Mouse (Mus musculus) midbrain, embryonic 15.5 days (tissue): ENCODE measurements around the gene Slc5a12. TPM values are rescaled to one million over a fixed set of nuclear protein-coding genes. Genes with fewer than 3 reads are reported as not detected.
A peak's percentile ranks its signal among the peaks of the same experiment; 100 is the strongest.

Source experiments
- ATAC-seq: fragments of 200-750 bp; cut with Nextera tagmentation; replicated peaks from 2 replicates; pipeline ENCODE4 v1.8.0; 2017; ENCODE audit warnings: moderate TSS enrichment
- H3K27ac ChIP-seq: fragments of 300-500 bp; sonication (generic); 2 replicates; pipeline ENCODE4 v1.5.1; 2015; ENCODE audit warnings: mild to moderate bottlenecking, inconsistent platforms
- H3K27me3 ChIP-seq: fragments of 300-500 bp; sonication (generic); replicated peaks from 2 replicates; pipeline ENCODE4 v1.6.1; 2015; ENCODE audit warnings: inconsistent platforms
- H3K36me3 ChIP-seq: fragments of 300-500 bp; sonication (generic); replicated peaks from 2 replicates; pipeline ENCODE4 v1.6.1; 2015; ENCODE audit warnings: inconsistent platforms
- H3K4me1 ChIP-seq: fragments of 300-500 bp; sonication (generic); 2 replicates; pipeline ENCODE4 v1.6.1; 2015; ENCODE audit warnings: inconsistent platforms
- H3K4me2 ChIP-seq: fragments of 300-500 bp; sonication (generic); 2 replicates; pipeline ENCODE4 v1.6.1; 2015; ENCODE audit warnings: inconsistent platforms, mild to moderate bottlenecking, moderate library complexity
- H3K4me3 ChIP-seq: fragments of 300-500 bp; sonication (generic); 2 replicates; pipeline ENCODE4 v1.5.1; 2015; ENCODE audit warnings: mild to moderate bottlenecking, inconsistent platforms
- H3K9ac ChIP-seq: fragments of 300-500 bp; sonication (generic); 2 replicates; pipeline ENCODE4 v1.6.1; 2015; ENCODE audit warnings: mild to moderate bottlenecking, inconsistent platforms
- H3K9me3 ChIP-seq: fragments of 300-500 bp; sonication (generic); 2 replicates; pipeline ENCODE4 v1.6.1; 2016; ENCODE audit warnings: inconsistent platforms
- WGBS: fragments of 180-500 bp; shearing (Covaris S2); methylation state at CpG from one replicate; pipeline ENCODE4 v1.1.7; 2015; ENCODE audit warnings: mixed read lengths; 5-methylcytosine and 5-hydroxymethylcytosine counted together
- polyA plus RNA-seq: library from polyadenylated mRNA; unstranded; fragments of >200 nt; fragmentation: Nextera tagmentation; extraction: Ambion mirVana; gene quantifications from 2 replicates; pipeline ENCODE4 v1.2.1, GENCODE M21; 2015

Slc5a12 gene
- polyA plus RNA-seq, result 0.11 TPM in 1 of 2 replicates, not detected in the other

DNA sequence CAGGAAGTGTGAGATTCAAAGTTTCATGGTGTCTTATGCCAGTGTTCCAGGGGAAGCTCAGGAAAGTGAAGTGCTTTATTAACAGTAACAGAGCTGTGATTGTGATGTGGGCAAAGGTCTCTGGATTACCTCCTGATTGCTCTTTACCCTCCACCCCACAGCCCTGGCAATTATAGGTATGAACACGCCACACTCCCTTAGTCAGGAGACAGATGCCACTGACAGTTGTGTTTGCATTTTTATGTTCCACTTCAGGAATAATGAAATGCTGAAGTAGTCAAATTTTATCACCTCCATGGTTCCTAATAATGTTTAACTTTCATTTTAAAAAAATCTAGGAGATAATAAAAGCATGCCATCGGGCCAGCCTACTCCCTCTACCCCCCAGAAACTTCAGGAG lies at the start of gene Slc5a12:
Gene Slc5a12 (plus strand): TSS at position 367 of the 400 bp plus-strand sequence.
- no peak within 1 kb of the TSS for H3K9ac ChIP-seq
- no peaks in the 10 kb centered on the region for H3K9me3 ChIP-seq
- H3K27ac ChIP-seq, result no peak within 1 kb of the TSS
- H3K4me1 ChIP-seq, result no peaks in the 10 kb centered on the region
- H3K4me2 ChIP-seq, result no peak within 1 kb of the TSS
- H3K27me3 ChIP-seq, result no peaks in the 10 kb centered on the region
- 85% methylated on average over 2 of the region's 2 CpGs for WGBS
- no peaks in the 10 kb centered on the region for H3K36me3 ChIP-seq
- no peak within 1 kb of the TSS for H3K4me3 ChIP-seq
- ATAC-seq, result no peak

DNA sequence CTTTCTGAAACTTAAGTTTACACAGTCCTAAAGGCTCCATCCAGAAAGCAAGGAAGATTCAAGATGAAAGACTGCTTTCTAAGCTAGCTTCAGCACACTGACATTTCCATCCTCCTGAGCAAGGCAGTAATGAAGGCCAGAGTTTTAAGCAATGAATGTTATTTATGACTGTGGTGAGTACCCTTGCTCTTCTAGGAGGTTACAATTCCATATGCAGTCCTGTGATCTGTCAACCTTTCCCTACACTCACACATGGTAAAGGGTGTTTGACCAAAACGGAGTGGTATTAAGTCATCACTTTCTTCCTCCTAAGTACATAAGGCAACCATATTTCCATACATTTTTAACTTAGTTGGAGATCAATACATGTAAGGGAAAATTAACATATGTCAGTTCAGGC lies 41.0 kb upstream of the Slc5a12 start:
- no peaks in the 10 kb centered on the region for H3K9me3 ChIP-seq
- H3K27ac ChIP-seq, result no peak overlapping the region
- ATAC-seq, result no peak
- H3K9ac ChIP-seq, result no peak overlapping the region
- H3K4me1 ChIP-seq, result no peaks in the 10 kb centered on the region
- H3K36me3 ChIP-seq, result no peaks in the 10 kb centered on the region
- H3K27me3 ChIP-seq, result no peaks in the 10 kb centered on the region
- no peak overlapping the region for H3K4me3 ChIP-seq
- no peak overlapping the region for H3K4me2 ChIP-seq
- 98% methylated on average over 1 of the region's 1 CpGs for WGBS

DNA sequence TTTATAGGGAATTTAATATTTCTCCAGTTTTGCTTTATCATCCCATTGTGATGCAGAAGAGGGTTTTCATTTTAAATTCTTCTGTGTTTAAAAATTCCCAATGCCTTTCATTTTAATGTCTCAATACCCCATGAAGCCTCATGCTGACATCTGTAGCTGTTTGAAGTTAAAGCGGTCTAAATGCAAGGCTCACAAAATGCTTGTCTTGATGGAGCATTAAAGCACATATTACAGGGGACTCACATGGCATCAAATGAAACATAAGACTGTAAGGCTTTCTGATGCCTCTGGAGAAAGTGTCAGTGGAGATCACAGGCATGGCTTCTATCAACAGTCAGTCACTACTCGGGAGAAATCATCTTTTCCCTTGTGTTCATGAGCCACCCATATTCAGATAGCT lies 34.5 kb upstream of the Slc5a12 start:
- Histone ChIP-seq H3K4me2 (no peak overlapping the region), H3K4me1 (no peaks in the 10 kb centered on the region), H3K9ac (no peak overlapping the region), H3K9me3 (no peaks in the 10 kb centered on the region), H3K36me3 (no peaks in the 10 kb centered on the region), H3K4me3 (no peak overlapping the region), H3K27me3 (no peaks in the 10 kb centered on the region), H3K27ac (no peak overlapping the region)
- WGBS, result 54% methylated on average over 2 of the region's 2 CpGs
- peak; percentile 55; the same call in 1 of the 2 replicates for ATAC-seq

DNA sequence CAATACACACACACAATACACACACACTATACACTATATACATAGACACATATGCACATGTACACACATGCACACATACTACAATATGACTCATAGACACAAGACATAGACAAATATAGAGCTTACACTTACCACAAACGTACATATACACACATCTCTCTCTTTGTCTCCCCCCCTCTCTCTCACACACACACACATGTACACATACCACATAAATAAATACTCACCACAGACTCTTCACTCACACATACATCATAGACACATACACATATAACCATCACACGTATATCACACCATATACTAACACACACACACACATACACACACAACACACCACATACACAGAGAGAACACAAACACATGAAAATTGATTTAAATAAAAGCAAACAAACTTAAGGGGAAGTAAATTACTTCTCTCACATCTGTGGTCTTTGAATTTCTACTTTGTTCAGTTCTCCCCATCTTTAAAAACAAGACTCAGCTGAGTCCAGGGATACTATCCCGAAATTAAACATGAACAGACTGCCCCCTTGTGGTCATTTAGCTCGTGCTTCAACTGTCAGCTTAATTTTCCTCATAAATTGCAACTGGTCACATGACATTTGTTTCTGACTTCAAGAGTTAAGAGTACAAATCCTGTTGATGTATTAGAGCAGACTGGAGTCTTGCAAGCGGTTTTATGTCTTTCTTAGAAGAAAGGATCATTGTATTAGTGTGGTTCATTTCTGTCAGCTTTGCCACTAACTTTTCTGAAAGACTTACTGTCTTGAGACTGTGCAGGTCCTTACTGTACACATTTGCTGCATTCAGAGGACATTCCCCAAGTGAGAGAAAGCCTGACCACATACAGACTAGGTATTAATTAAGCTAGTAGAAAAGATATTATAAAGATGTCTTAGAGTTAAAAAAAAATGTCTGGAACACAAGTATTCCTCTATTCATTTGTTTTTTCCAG lies 32.1 kb upstream of the Slc5a12 start:
- ATAC-seq, result peak; percentile 93
- Histone ChIP-seq H3K9me3 (no peaks in the 10 kb centered on the region), H3K9ac (no peak overlapping the region), H3K4me2 (no peak overlapping the region), H3K27ac (no peak overlapping the region), H3K4me1 (no peaks in the 10 kb centered on the region), H3K4me3 (no peak overlapping the region), H3K27me3 (no peaks in the 10 kb centered on the region), H3K36me3 (no peaks in the 10 kb centered on the region)
- 38% methylated on average over 5 of the region's 5 CpGs for WGBS

DNA sequence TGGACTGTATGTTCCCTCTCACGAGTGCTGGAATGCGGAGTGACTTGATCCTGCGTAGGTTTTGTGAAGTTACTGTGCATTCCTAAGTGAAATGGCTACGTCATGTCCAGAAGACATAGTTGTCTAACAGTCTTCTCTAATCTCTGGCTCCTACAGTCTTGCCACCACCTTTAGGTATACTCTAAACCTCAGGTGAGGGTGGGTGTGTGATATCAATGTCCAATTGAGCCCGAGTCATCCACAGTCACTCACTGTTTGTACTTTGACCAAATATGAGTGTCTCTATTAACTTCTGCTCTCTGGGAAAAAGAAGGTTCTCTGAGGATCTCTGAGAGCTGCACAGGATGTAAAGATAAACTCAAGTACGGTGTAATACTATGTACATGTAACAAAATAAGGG lies 10.4 kb upstream of the Slc5a12 start:
- no peaks in the 10 kb centered on the region for H3K4me1 ChIP-seq
- no peak overlapping the region for H3K4me3 ChIP-seq
- WGBS, result 88% methylated on average over 6 of the region's 6 CpGs
- H3K9ac ChIP-seq, result no peak overlapping the region
- H3K36me3 ChIP-seq, result no peaks in the 10 kb centered on the region
- no peak overlapping the region for H3K4me2 ChIP-seq
- no peaks in the 10 kb centered on the region for H3K27me3 ChIP-seq
- ATAC-seq, result no peak
- no peak overlapping the region for H3K27ac ChIP-seq
- H3K9me3 ChIP-seq, result no peaks in the 10 kb centered on the region

DNA sequence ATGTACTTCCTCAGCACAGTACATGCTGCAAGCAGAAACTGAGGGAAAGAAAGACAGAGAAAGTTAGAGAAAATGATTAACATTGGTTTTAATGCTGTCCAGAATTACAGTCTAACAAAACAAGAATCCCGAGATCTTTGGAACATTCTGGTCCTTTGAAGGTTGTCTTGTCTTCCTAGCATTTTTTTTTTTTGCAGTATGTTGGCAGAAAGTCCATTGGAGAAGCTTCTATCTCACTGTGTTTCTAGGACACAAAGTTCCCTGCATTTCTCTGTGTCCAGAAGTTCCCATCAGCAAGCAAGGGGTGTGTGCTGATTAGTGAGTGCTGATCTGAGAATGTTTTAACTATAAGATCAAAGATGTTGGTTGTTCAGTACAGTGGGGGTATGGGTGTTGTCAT lies 7.1 kb upstream of the Slc5a12 start:
- 81% methylated on average over 1 of the region's 1 CpGs for WGBS
- H3K9ac ChIP-seq, result no peak overlapping the region

DNA sequence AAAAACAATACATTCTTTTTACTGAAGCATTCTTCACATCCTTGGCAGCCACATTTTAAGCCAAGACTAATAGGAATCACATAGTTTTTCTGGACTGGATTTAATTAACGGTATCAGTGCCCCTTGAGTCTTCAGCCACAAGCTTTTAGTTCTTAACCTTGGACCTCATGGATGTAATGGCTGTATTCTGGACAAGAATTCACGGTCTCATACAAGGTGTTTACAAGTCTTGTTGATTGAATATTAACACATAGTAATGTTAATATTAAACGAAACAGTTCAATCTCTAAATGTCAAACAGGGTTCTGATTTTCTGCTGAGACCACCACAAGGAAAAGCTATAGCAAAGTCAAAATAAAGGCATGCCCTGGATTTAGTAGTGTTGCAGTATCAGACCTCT lies 4.8 kb upstream of the Slc5a12 start:
- no peak overlapping the region for H3K4me3 ChIP-seq
- H3K36me3 ChIP-seq, result no peaks in the 10 kb centered on the region
- no peaks in the 10 kb centered on the region for H3K4me1 ChIP-seq
- no peak overlapping the region for H3K9ac ChIP-seq
- no peaks in the 10 kb centered on the region for H3K27me3 ChIP-seq
- H3K9me3 ChIP-seq, result no peaks in the 10 kb centered on the region
- 87% methylated on average over 3 of the region's 3 CpGs for WGBS
- H3K27ac ChIP-seq, result no peak overlapping the region
- no peak for ATAC-seq
- no peak overlapping the region for H3K4me2 ChIP-seq

More for the DNA sequence above, 7.1 kb upstream of the Slc5a12 start:
- ATAC-seq, result no peak
- Histone ChIP-seq H3K27ac (no peak overlapping the region), H3K27me3 (no peaks in the 10 kb centered on the region), H3K4me3 (no peak overlapping the region), H3K4me1 (no peaks in the 10 kb centered on the region), H3K9me3 (no peaks in the 10 kb centered on the region), H3K4me2 (no peak overlapping the region), H3K36me3 (no peaks in the 10 kb centered on the region)

DNA sequence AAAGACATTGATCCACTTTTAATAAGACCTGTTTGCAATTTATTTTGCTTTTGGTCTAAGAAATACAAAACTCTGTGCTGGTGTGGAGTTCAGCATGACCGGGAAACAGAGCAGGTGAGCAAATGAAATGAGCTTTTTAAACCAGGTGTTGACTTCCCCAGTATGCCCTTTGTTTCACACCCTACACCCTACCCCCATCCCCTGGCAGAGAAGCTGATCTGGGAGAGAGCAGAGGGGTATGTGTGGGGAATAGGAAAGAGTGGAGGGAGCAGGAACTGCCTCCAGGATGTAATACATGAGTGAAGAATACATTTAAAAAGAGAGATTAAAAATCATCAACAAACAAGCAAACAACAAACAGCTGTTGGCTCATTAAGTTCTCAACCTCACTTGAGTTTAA lies 47.3 kb downstream of the Slc5a12 start:
- H3K27ac ChIP-seq, result no peak overlapping the region
- no peak overlapping the region for H3K9ac ChIP-seq
- H3K9me3 ChIP-seq, result no peaks in the 10 kb centered on the region
- H3K36me3 ChIP-seq, result no peaks in the 10 kb centered on the region
- no peaks in the 10 kb centered on the region for H3K27me3 ChIP-seq
- H3K4me2 ChIP-seq, result no peak overlapping the region
- no peak for ATAC-seq
- no peak overlapping the region for H3K4me3 ChIP-seq
- H3K4me1 ChIP-seq, result no peaks in the 10 kb centered on the region
- 79% methylated on average over 1 of the region's 1 CpGs for WGBS

DNA sequence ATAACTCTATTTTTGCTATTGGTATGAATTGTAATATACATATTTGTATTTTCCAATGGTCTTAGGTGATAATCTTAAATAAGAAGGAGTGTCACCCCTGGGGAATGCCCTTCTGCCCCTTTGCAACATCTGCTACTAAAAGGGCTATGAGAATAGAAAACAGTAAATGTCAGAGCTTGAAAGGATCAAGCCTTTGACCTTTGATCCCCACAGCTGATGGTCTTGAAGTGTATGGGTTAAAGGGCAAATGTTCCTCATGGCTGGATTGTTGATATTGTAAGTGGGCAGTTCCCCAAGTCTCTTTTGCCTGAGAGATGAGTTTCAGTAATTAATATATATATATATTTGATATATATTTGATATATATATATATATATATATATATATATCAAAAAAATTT lies 47.7 kb downstream of the Slc5a12 start:
- Histone ChIP-seq H3K9me3 (no peaks in the 10 kb centered on the region), H3K27me3 (no peaks in the 10 kb centered on the region)
- no peak for ATAC-seq

DNA sequence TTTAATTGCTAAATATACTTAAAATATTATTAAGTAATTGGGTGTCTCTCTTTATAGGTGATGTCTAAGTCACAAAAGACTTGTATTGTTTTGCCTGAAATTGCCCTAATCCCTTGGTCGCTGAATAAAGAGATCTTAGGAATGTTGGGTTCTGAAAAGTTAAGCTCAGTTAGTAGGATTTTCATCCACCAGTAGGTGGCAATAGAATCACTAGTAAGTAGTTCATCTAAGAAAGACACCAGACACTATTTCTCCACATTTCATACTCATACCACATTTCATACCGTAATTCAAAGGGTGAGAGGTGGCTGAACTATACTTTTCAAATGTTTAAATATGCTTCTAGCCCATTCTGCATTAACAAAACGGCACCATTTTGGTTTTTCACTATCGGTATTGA lies 66.2 kb downstream of the Slc5a12 start:
- no peak overlapping the region for H3K27ac ChIP-seq
- H3K4me2 ChIP-seq, result no peak overlapping the region
- no peaks in the 10 kb centered on the region for H3K27me3 ChIP-seq
- H3K9ac ChIP-seq, result no peak overlapping the region
- no peaks in the 10 kb centered on the region for H3K4me1 ChIP-seq
- peak; percentile 76 for ATAC-seq
- no peaks in the 10 kb centered on the region for H3K9me3 ChIP-seq
- H3K36me3 ChIP-seq, result no peaks in the 10 kb centered on the region
- WGBS, result 44% methylated on average over 4 of the region's 4 CpGs
- no peak overlapping the region for H3K4me3 ChIP-seq

More for the DNA sequence above, 47.7 kb downstream of the Slc5a12 start:
- Histone ChIP-seq H3K4me1 (no peaks in the 10 kb centered on the region), H3K4me3 (no peak overlapping the region), H3K9ac (no peak overlapping the region), H3K36me3 (no peaks in the 10 kb centered on the region), H3K27ac (no peak overlapping the region), H3K4me2 (no peak overlapping the region)

DNA sequence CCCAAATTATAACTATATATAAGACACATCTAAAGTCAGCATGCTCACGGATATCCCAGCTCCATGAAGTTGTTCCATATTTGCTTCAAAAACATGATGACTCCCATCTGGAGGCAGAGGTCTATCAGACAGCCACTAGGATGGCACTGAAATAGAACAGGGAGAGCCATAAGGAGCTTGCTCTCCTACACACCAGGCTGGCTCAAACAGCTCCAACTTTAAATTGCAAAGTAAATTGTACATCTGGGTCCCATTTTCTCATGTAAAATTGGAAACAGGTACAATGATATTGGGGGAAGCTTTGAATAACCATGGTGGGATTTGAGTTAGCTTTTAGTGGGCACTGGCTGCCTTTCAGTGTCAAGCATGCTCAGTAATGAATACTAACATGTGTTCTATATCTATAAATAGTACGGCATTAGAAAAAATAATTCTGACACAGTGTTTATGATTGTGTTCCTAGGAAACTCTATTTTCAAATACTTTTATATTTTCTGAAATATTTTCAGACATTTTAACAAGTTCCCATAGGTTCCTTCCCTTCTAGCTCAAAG lies 74.0 kb downstream of the Slc5a12 start:
- no peaks in the 10 kb centered on the region for H3K4me1 ChIP-seq
- H3K9me3 ChIP-seq, result no peaks in the 10 kb centered on the region
- no peaks in the 10 kb centered on the region for H3K27me3 ChIP-seq
- no peak overlapping the region for H3K4me2 ChIP-seq
- no peak overlapping the region for H3K4me3 ChIP-seq
- no peaks in the 10 kb centered on the region for H3K36me3 ChIP-seq
- H3K9ac ChIP-seq, result no peak overlapping the region
- ATAC-seq, result no peak
- H3K27ac ChIP-seq, result no peak overlapping the region
- 96% methylated on average over 2 of the region's 2 CpGs for WGBS
